Mouse (Mus musculus) kidney, adult 18-20 months (tissue): Measurements from ENCODE around the gene Akt3.

Experiments used
- DNase-seq: peaks from one replicate; pipeline ENCODE4 v3.0.0; 2021

The Akt3 gene

DNA sequence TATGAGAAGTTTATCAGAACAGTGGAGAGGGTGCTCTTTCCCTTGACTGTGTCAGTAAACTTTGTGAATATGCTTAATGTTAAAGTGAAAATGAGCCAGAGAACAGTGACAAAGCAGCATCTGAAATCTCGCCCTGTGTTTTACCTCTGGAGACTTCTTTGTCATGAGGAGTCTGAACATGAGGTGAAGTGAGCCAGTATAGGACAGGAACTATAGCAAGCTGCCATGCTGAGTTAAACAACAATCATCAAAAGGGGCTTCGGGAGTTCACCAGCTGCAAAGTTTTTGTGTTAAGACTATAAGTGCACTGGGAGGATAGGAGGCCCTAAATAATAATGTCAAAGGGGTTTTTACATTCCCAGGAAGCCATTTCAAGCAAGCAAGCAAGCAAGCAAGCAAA is 71.3 kb downstream of the Akt3 start:
- DNase-seq = no peak

DNA sequence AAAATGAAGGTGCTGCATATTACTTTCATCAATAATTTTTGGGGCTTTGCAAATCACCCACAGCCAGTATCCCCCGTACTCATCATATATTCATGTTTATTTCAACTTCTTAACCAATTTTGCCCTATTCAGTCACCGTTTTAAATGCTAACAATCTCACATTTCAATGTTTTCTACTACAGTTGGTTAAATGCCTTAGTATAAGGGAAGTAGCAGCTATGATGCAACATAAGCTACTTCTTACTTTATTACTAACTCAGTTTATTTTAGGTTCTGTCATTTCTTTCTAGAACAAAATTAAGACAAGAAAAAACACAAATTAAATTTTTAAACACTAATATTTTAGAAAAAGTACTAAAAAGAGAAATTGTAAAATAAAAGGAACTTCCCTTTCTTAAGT is 78.4 kb downstream of the Akt3 start:
- DNase-seq = no peak

DNA sequence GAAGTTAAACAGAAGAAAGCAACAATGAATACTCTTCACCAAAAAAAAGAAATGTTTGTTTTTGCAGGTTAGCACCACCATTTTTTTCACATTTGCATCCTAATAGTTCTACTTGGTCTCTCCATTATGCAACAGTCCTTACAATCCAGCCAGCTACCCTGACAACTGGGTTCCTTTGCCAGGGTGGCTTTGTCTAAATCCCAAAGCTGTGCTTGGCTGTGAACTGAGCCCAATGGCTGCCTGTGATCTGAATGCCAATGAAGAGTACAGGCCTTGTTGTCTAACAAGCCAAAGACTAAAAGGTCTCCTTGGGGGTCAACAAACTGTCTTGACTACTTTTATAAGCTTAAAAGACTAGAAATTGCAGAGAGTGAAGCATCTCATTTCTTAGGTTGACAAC is 82.6 kb downstream of the Akt3 start:
- no peak for DNase-seq

DNA sequence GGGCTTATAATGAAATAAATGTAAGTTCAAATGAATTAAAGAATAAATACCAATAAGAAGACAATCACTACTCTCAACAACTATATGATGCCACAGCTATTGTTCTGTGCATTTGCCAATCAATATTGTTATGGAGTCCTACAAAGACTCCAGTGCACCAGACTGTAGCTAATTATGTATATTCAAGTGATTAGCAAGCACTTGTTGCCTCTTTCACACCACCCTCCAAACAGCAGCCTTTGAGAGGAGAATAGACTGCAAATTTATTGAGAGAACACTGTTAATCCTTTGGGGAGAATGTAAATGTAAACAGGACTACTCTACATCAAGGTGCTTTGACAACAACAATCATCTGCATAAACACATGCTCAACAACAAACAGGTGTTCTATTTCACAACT is 86.7 kb downstream of the Akt3 start:
- DNase-seq = no peak

DNA sequence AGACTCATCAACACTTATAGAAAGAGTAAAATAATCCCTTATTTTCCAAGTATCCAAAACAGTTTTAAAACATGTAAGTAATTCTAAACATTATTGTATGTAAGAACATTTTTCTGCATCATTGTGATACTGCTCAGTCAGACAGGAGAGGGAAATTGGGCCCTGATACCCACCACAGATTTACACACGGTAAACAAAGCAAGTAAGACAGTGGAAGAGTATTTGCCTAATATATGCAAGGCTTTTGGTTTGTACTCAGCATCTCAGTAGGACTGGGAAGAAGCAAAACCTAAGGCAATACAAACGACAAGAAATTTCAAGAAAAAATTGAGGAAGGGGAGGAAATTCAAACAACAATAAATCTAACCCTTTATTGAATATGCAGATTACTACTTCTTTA is 92.2 kb downstream of the Akt3 start:
- no peak for DNase-seq

DNA sequence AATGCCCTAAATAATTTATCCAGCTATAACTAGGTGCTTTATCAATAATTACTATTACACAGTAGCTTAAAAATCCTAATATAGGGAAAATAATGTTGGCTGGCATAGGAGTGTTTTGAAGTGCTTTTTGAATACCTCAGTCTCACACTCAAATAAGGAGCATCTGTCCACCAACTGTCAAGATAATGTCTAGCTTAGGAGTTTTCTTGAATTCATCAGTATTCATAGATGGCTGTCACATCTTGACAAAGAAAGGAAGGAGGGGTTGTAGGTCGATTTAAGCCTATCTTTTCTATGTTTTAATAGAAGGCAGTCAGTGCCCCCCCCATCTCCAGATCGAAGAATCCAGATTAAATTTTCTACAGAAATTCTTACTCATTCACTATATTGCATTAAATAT is 92.7 kb downstream of the Akt3 start:
- DNase-seq = no peak

DNA sequence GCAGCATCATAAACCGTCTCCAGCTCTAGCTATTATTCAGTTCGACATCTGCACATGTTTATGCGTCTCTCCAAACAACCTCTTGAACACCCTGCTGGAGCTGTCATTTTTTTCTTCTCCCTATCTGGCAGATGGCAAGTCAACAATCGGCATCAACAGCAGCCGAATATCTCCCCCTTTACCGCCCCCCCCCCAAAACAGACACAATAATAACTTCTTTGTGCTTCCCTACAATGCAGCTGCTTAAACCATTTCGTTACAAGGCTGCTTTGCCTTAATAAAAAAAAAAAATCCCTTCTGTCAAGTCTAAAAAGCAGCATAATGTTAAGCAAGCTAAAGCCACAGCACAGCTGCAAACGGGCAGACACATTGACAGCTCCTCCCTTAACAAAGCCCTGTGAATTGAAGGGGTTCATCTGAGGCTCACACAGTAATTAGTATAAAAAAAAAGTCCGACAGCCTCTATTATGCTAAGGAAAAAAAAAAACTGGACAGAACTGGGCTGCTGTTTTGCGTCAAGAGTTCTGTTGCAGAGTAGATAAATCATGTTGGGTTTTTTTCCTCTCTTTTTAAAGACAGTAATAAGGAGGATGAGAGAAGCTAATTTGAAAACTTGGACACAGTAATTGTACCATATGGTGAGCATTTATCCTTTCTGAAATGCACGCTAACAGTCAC is 107.5 kb downstream of the Akt3 start:
- no peak for DNase-seq

DNA sequence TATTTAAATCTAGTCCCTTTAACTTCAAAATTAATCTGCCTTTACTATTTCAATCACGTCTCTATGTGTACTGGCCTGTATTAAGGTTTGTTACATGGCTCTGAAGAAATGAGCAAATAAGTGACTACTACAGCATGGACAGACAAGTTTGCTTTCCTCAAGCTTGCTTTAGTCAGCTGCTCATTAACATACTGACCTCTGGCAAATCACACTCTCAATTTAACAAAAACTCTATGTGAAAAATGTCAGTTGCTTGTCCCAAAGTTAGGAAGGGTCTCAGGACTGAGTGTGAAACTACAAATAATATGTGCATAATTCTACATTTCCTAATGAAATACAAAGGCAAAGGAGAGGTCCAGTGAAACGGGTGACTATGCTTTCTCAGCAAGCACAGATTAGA is 109.3 kb downstream of the Akt3 start:
- DNase-seq = no peak

DNA sequence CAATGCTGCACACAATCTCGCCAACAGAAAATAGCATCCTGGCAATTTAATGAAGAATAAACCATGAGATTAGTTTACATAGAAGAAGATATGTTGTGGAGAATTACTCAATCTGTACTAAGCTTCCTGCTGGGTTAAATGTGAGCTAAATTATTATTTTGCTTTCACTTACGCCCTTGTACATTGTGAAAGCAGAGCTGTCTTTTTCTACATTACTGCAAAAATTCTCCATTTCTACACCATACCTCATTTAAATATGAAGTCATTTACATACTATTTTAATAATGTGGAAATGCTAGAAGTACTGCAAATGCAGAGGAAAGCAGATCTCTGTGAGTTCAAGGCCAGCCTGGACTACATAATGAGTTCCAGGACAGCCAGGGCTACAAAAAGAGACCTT is 116.5 kb downstream of the Akt3 start:
- no peak for DNase-seq

DNA sequence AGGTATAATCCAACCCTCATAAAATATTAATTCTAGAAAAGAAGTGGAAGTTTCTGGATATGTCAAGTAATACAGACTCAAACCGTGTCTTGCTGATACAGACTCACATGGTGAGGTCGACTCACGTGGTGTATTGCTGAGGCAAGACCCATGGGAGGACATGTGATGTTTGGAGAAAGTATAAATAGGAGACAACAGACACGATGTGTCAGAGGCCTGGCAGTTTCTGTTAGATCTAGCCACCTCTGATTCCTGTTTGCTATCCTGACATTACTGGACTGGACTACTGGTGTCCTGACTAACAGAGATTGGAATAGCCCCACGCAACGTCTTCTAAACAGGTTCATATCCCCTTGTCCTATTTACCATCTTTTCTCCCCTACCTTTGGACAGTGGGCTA is 118.4 kb downstream of the Akt3 start:
- DNase-seq = no peak

DNA sequence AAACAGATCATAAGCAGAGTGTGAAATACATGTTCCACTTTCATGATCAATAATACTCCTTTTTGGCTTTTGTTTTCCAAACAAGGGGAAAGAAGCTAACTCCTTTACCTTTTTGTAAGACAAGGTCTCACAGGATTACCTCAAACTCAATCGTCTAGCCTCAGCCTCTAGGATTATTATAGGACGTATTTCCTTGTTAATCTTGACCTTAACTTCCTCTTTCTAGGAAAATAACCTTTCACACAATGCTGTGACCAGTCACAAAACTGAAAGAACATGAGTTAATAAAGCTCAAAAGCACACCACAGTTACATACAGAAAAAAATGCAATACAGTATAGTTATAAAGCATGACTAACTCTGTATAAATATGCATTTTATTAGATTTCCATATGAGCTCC is 126.5 kb downstream of the Akt3 start:
- DNase-seq = no peak

DNA sequence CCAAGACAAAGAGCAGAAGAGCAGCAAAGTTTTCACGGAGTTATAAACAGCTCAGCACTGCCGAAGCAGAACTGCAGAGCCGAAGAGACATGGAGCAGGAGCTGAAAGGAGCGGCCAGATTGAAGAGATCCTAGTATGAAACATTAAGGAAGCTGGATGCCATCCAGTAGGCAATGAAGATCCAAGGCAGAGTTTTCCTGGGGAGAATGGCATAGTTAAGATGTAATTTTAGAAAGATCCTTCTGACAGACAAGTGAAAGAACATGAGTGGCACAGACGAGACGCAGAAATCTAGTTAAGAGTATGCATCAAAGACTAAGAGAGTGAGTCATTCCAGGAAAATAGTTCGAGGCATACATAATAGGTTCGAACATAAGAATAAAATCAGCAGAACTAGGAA is 131.3 kb downstream of the Akt3 start:
- no peak for DNase-seq

DNA sequence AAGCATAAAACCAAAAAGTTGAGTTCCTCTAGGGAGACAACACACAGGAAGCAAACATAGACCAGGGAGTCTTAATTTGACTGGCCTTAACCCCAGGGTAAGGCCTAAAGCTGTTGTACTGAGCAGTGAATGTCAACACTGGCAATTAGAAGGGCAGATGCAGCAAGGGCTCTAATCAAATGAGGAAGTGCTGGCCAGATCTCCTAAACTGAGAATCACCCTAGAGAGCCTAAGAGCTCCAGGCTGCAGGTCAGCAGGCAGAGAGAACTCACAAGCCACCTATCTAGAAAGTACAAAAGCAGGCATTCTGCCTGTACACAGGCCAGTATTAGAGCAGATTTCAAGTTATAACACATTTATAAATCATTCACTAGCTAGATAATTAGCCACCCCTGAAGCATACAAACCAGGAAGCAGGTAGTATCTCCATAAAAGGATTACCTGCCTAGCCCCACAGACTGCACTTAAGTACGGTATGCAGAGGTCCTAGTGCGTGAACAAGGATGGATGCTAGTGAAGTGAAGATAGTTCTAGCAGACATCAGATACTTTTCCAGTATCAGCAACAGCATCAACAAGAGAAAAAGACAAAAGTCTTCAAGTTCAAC is 147.2 kb downstream of the Akt3 start:
- DNase-seq = no peak

DNA sequence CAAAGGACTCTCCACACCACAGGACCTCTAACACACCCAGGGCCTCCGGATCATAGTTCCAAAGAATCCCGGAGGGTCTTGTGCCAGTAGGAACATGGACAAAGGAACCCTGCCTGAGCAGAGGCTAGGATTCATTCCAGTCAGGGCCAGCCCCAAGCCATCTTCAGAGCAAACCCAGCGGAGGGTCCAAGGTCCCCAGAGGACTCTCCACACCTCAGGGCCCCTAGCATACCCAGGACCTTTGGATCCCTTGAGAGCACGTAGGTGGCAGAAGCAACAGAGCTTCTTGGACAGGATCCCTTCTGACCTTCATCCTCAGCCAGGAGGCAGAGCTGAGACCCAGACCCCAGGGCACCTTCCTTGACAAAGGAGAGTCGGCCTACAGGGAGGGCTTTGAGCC is 167.5 kb downstream of the Akt3 start:
- no peak for DNase-seq

DNA sequence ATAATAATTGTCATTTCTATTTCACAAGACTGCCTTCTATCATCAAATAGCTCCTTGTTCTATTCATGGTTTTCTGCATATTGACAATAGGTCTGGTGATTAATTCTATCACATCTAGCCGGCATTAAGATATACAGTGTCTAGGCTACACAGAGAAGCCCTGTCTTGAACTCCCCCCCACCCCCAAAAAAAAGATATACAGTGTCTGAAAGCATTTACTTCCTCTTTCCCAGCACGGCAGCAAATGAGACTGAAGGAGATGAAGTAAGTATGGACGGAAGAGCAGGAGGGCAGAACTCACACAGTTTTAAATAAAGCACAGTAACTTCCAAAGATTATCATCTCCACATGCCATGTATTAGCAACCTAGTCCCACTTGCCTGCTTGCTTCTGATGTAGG is 168.5 kb downstream of the Akt3 start:
- DNase-seq = no peak

DNA sequence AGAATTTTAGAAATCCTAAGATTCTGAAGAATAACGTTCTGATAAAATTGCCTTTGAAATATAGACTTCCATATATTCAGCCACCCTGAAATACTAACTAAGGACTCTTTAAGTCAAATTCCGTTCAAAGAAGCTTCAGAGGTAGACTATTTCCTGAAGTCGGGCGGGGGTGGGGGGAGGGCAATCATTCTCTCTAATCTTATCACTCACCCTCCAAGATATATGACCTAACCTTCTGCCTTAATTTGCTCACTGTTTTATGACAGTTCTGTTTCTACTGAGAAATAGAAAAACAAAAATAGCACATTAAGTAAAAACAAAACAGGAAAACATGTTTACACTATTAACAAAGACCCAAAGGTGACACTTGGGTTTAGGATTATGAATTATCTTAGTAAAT is 169.0 kb downstream of the Akt3 start:
- DNase-seq = no peak

DNA sequence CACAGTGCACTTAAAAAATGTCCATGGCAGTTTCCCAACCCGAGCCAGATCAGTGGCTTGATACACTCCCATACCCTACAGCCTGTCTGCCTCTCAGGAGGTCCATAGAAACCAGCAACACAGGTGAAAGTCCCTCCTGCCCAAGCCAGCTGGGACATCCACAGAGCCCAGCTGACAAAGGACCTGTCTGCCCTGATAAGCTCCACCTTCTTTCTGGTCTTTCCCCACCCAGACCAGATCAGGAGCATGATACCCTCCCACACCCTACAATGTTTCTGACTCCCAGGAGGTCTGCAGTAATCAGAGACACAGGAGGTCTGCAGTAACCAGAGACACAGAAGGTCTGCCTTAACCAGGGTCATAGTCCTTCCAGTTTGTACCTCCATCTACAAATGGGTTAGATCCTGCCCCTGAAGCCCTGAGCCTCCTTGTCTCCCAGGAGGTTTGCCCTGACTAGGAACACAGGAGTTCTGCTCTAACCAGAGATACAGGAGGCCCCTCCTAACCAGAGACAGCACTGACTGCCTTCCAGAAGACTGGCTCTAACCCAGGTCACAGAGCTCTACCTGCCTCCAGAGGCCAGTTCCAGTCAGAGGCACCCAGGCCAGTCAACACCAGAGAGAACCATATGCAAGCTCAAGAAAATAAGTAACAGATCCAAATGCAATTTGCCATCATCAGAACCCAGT is 175.9 kb downstream of the Akt3 start:
- no peak for DNase-seq

DNA sequence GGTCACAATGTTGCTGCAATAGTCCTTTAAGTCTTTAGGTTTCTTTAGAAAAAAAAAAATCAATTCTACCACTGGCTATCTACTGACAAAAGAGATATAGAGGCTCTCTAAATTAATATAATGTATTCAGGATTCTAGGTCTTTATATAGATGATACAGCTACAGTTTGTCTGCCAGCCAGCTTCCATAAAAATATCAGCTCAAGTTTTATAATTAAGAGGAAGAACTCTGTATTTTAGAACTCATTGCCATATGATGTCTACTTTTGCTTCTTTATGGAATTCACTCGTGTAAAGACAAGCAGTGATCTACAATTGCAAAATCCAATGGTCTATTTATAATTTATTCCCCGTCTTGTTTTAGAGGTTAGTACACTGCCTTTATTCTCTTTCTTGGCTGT is 188.8 kb downstream of the Akt3 start:
- no peak for DNase-seq

DNA sequence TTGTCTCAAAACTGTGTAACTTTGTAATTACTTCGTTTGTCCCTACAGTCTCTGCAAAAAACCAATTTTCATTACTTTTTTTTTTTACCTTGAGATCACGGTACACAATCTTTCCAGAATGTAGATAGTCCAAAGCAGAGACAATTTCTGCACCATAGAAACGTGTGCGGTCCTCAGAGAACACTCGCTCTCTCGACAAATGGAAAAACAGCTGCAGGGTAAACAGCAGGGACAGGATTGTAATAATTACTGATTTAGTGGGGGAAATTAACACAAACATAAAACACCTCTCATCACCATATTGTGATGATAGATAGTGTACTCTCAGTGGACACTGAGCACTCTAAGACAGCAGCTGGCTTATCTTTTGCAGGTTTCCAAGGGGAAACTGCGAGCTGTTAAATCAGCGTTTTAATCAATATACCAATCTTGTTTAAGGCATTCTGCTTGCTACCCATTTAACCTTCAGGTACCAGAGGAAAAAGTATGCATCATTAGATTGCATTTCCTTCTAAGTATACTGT is 190.8 kb downstream of the Akt3 start:
- DNase-seq = no peak

DNA sequence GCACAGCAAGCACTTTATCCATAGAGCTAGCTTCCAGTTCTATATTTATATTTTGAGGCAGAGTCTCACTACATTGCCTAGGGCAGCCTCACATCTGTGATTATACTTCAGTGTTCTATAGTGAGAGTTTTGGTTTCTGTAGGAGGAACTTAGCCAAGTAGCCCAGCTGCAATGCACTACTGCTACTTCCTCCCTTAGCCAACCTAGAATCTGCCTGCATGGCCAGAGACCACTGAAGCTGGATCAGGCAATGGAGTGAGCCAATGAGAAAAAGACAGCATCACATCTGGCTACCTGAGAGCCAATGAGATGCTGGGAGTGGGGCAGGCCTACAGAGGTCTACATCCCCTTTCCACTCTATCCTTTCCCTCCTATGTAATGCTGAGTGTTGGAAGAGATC is 192.3 kb downstream of the Akt3 start:
- no peak for DNase-seq

DNA sequence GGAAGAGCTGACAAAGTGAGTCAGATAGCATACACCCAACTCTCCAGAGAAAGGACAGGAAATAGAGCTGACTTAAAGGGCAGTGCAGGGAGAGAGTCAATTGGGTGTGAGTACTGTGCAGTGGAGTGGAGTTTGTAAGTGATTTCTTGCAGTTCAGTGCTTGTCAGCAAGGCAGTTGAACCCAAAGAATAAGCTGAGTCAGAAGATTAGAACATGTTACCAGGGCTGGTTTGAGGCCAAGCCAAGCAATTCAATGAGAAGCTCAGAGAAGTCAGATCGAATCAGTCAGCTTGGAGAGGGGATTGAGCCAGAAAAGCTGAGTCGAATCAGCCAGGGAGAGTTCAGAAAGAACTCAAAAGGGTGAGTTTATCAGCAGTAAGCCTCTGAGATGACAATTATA is 196.2 kb downstream of the Akt3 start:
- DNase-seq = no peak

DNA sequence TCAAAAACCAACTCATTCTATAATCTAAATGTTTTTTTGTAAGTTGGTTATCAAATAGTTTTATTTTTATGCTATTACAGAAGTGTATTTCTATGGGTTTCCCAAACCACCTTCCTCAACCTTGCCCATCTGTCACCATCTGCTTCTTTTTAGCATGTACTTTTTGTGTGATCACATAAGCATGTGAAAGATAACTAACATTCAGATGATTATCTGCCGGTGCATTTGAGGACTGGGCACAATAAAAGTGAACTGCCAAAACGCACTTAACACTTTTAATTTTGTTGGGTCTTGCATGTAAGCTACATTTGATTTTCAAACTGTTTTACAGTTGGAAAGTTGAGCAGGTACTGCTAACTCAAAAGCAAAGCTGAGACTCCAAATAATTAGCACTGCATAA is 203.1 kb downstream of the Akt3 start:
- no peak for DNase-seq

DNA sequence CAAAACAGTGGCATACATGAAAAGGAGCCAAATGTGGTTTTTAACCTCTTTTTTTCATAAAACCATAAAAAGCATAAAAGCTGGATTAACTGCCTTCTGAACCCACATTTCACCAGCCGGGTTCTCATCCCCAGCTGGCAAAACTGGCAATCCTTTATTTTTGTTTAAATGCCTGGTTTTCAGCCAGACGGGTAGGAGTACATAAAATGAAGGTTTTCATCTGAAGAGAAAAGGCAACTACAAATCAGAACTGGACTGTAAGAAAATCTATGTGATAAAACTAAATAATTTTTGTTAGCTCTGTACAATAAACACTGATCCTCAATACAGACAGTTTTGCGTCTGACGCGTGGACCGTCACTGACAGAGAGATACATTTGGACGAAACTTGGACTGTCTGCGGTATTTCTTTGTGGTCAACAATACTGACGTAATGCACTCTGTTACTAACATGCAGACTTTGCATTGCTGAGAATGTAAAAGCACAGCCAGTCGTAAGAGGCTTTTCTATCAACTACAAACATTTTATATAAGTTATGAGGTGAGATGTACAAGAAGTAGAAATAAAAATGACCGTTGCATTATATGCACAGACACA is 206.5 kb downstream of the Akt3 start:
- DNase-seq = no peak

DNA sequence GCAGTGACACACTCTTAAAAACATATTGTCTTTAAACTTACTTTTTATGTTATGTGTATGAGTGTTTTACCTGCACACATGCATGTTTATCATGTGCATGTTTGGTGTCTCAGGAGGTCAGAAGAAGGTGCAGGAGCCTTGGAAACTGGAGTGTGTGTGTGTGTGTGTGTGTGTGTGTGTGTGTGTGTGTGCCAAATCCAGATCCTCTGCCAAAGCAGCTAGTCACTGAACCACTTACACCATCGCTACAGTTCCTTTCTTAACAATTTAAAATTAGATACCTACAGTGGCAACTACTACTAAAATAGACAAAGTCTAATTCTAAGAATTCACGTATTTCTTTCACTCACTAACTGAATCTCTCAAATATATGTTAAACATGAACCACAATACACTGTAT is 209.2 kb downstream of the Akt3 start:
- DNase-seq = no peak
